Mouse (Mus musculus): ENCODE measurements around the gene Lypla2. TPM values are rescaled to one million over a fixed set of nuclear protein-coding genes. Genes with fewer than 3 reads are reported as not detected.
A peak's percentile ranks its signal among the peaks of the same experiment; 100 is the strongest.

Gene Lypla2
- polyA plus RNA-seq, 1 experiment from 2014 or later: 229 TPM

DNA sequence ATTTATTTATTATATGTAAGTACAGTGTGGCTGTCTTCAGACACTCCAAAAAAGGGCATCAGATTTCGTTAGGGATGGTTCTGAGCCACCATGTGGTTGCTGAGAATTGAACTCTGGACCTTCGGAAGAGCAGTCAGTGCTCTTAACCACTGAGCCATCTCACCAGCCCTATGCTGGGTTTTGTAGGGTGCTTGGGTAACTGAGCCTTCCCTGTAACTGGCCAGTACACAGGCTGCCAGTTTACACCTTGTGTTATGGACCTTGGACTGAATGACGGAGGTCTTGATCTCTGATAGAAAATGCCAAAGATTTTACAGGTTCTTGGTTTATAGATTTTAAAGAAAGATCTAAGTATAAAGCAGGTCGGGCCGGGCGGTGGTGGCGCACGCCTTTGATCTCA, 42.2 kb downstream of the Lypla2 start:
- H3K36me3 ChIP-seq (ENCODE audit: control insufficient read depth, insufficient read depth, low read length): peaks cover 22% of the 10 kb centered on the region
- WGBS: 97% methylated on average over 8 of the region's 8 CpGs
- H3K4me3 ChIP-seq (ENCODE audit: low read length): no peak overlapping the region
- no peaks in the 10 kb centered on the region for H3K27me3 ChIP-seq (replicated peaks; ENCODE audit: control insufficient read depth, insufficient read depth, low read length)
- H3K9me3 ChIP-seq (ENCODE audit: control insufficient read depth, low read length): no peaks in the 10 kb centered on the region
- H3K9ac ChIP-seq (ENCODE audit: low read depth, low read length): no peak overlapping the region
- no peaks in the 10 kb centered on the region for H3K4me1 ChIP-seq (ENCODE audit: control insufficient read depth, insufficient read depth, low read depth, low read length)
- no peak overlapping the region for H3K4me2 ChIP-seq (ENCODE audit: low read length)
- ATAC-seq: no peak
- H3K27ac ChIP-seq (ENCODE audit: low read depth, low read length): no peak overlapping the region

DNA sequence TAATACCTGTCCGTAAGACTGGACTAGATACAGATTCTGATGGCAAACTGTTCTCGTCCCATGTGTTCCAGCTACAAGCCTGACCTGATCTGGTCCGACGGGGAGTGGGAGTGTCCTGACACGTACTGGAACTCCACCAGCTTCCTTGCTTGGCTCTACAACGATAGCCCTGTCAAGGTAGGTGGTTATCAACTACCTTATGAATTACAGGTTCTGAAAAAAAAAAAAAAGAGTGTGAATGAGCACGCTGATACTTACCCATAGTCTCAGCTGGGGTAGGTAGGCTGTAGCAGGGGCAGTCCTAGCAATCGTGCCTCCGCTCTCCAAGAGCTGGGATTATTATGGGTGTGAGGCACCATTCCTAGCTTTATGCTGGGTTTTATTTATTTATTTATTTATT, 42.6 kb downstream of the Lypla2 start:
- Histone ChIP-seq H3K9me3 (ENCODE audit: control insufficient read depth, low read length) (no peaks in the 10 kb centered on the region), H3K4me3 (ENCODE audit: low read length) (no peak overlapping the region), H3K4me2 (ENCODE audit: low read length) (no peak overlapping the region), H3K27ac (ENCODE audit: low read depth, low read length) (no peak overlapping the region), H3K36me3 (ENCODE audit: control insufficient read depth, insufficient read depth, low read length) (peaks cover 22% of the 10 kb centered on the region), H3K9ac (ENCODE audit: low read depth, low read length) (no peak overlapping the region), H3K4me1 (ENCODE audit: control insufficient read depth, insufficient read depth, low read depth, low read length) (no peaks in the 10 kb centered on the region), H3K27me3 (replicated peaks; ENCODE audit: control insufficient read depth, insufficient read depth, low read length) (no peaks in the 10 kb centered on the region)
- ATAC-seq: no peak
- 93% methylated on average over 9 of the region's 9 CpGs for WGBS

- Histone ChIP-seq H3K4me2 (ENCODE audit: low read length) (no peak overlapping the region), H3K9me3 (ENCODE audit: control insufficient read depth, low read length) (no peaks in the 10 kb centered on the region), H3K36me3 (ENCODE audit: control insufficient read depth, insufficient read depth, low read length) (peaks cover 20% of the 10 kb centered on the region), H3K27me3 (replicated peaks; ENCODE audit: control insufficient read depth, insufficient read depth, low read length) (no peaks in the 10 kb centered on the region), H3K4me1 (ENCODE audit: control insufficient read depth, insufficient read depth, low read depth, low read length) (no peaks in the 10 kb centered on the region), H3K4me3 (ENCODE audit: low read length) (no peak overlapping the region), H3K27ac (ENCODE audit: low read depth, low read length) (no peak overlapping the region), H3K9ac (ENCODE audit: low read depth, low read length) (no peak overlapping the region)
- no peak for ATAC-seq
- WGBS: 93% methylated on average over 5 of the region's 5 CpGs
These were observed 43.0 kb downstream of the Lypla2 start for GRCm38 (mm10) chr4:135929405-135929804.

DNA sequence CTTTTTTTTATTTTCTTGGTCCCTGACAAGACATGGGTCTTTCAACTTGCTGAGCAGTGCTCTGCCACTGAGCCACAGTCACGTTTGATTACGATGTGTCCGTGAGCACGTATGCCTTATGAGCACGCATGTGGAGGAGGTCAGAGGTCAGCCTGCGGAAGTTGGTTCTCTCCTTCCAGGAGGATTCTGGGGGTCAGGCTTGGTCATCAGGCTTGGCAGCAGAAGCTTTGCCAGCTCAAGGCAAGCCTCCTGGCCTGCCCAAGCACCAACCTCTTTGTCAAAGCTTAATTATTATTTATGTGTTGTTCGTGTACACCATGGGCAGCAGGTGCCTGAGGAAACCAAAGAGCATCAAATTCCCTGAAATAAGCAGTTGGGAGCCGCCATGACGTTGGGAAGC, 44.0 kb downstream of the Lypla2 start:
- Histone ChIP-seq H3K4me3 (ENCODE audit: low read length) (no peak overlapping the region), H3K9me3 (ENCODE audit: control insufficient read depth, low read length) (no peaks in the 10 kb centered on the region), H3K27me3 (replicated peaks; ENCODE audit: control insufficient read depth, insufficient read depth, low read length) (no peaks in the 10 kb centered on the region), H3K4me2 (ENCODE audit: low read length) (no peak overlapping the region), H3K4me1 (ENCODE audit: control insufficient read depth, insufficient read depth, low read depth, low read length) (no peaks in the 10 kb centered on the region), H3K9ac (ENCODE audit: low read depth, low read length) (no peak overlapping the region), H3K36me3 (ENCODE audit: control insufficient read depth, insufficient read depth, low read length) (peaks cover 16% of the 10 kb centered on the region), H3K27ac (ENCODE audit: low read depth, low read length) (no peak overlapping the region)
- WGBS: 81% methylated on average over 9 of the region's 9 CpGs
- no peak for ATAC-seq

DNA sequence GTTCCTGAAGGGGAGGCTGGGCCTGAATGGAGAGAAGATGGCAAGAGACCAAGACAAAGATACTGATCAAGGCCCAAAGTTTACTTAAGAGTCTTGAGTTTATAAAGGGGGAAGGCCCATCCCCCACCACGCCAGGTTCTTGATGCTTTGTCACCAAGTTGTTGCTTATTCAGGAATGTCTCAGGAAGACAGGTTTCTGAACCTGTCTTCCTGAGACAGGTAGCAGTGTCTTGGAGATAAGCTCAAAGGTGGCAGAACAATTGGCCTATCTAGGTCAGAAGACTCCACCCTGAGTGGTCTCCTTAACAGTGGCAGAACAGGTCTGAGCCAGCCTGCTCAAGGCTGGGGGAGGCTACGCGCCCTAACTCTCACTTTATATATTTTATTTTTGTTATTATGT, 45.6 kb downstream of the Lypla2 start:
- Histone ChIP-seq H3K9me3 (ENCODE audit: control insufficient read depth, low read length) (no peaks in the 10 kb centered on the region), H3K4me1 (ENCODE audit: control insufficient read depth, insufficient read depth, low read depth, low read length) (peaks cover 2% of the 10 kb centered on the region), H3K9ac (ENCODE audit: low read depth, low read length) (no peak overlapping the region), H3K4me2 (ENCODE audit: low read length) (no peak overlapping the region), H3K4me3 (ENCODE audit: low read length) (no peak overlapping the region), H3K27ac (ENCODE audit: low read depth, low read length) (no peak overlapping the region), H3K27me3 (replicated peaks; ENCODE audit: control insufficient read depth, insufficient read depth, low read length) (no peaks in the 10 kb centered on the region), H3K36me3 (ENCODE audit: control insufficient read depth, insufficient read depth, low read length) (peaks cover 8% of the 10 kb centered on the region; the same call in 1 of the 2 replicates)
- 99% methylated on average over 3 of the region's 3 CpGs for WGBS
- ATAC-seq: no peak

- no peaks in the 10 kb centered on the region for H3K27me3 ChIP-seq (replicated peaks; ENCODE audit: control insufficient read depth, insufficient read depth, low read length)
- no peak overlapping the region for H3K27ac ChIP-seq (ENCODE audit: low read depth, low read length)
- H3K4me3 ChIP-seq (ENCODE audit: low read length): no peak overlapping the region
- H3K4me2 ChIP-seq (ENCODE audit: low read length): no peak overlapping the region
- no peak for ATAC-seq
- WGBS: 90% methylated on average over 10 of the region's 10 CpGs
- H3K36me3 ChIP-seq (ENCODE audit: control insufficient read depth, insufficient read depth, low read length): peaks cover 8% of the 10 kb centered on the region; the same call in 1 of the 2 replicates
- no peaks in the 10 kb centered on the region for H3K9me3 ChIP-seq (ENCODE audit: control insufficient read depth, low read length)
- peaks cover 7% of the 10 kb centered on the region for H3K4me1 ChIP-seq (ENCODE audit: control insufficient read depth, insufficient read depth, low read depth, low read length)
- H3K9ac ChIP-seq (ENCODE audit: low read depth, low read length): no peak overlapping the region
These were observed 46.1 kb downstream of the Lypla2 start for GRCm38 (mm10) chr4:135926195-135926808.

- Histone ChIP-seq H3K4me3 (ENCODE audit: low read length) (no peak overlapping the region), H3K4me1 (ENCODE audit: control insufficient read depth, insufficient read depth, low read depth, low read length) (peaks cover 7% of the 10 kb centered on the region), H3K9ac (ENCODE audit: low read depth, low read length) (no peak overlapping the region), H3K9me3 (ENCODE audit: control insufficient read depth, low read length) (no peaks in the 10 kb centered on the region), H3K4me2 (ENCODE audit: low read length) (no peak overlapping the region), H3K27me3 (replicated peaks; ENCODE audit: control insufficient read depth, insufficient read depth, low read length) (no peaks in the 10 kb centered on the region), H3K27ac (ENCODE audit: low read depth, low read length) (no peak overlapping the region), H3K36me3 (ENCODE audit: control insufficient read depth, insufficient read depth, low read length) (peaks cover 8% of the 10 kb centered on the region; the same call in 1 of the 2 replicates)
- no peak for ATAC-seq
- WGBS: 76% methylated on average over 5 of the region's 5 CpGs
These were observed 47.1 kb downstream of the Lypla2 start for GRCm38 (mm10) chr4:135925341-135925740.

DNA sequence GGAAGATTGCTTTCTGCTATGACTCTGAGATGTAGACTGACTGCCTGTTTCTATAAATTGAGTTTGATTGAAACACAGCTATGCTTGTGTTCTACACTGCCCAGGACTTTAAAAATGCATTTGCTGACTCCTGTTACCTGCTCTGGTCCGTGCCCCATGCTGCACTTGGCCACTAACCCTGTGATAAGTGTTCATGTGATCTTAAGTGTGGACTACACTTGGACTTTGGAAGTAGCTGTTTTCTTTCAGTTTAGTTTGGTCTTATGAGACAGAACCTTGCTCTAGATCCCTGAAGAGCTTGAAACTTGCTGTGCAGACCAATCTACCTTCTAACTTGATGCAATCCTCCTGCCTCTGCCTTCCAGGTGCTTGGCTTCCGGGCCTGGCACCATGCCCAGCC, 48.0 kb downstream of the Lypla2 start:
- Histone ChIP-seq H3K4me3 (ENCODE audit: low read length) (no peak overlapping the region), H3K4me1 (ENCODE audit: control insufficient read depth, insufficient read depth, low read depth, low read length) (peaks cover 7% of the 10 kb centered on the region), H3K4me2 (ENCODE audit: low read length) (no peak overlapping the region), H3K9ac (ENCODE audit: low read depth, low read length) (no peak overlapping the region), H3K36me3 (ENCODE audit: control insufficient read depth, insufficient read depth, low read length) (peaks cover 8% of the 10 kb centered on the region; the same call in 1 of the 2 replicates), H3K9me3 (ENCODE audit: control insufficient read depth, low read length) (no peaks in the 10 kb centered on the region), H3K27me3 (replicated peaks; ENCODE audit: control insufficient read depth, insufficient read depth, low read length) (no peaks in the 10 kb centered on the region), H3K27ac (ENCODE audit: low read depth, low read length) (no peak overlapping the region)
- 85% methylated on average over 2 of the region's 2 CpGs for WGBS
- no peak for ATAC-seq

- Histone ChIP-seq H3K27me3 (replicated peaks; ENCODE audit: control insufficient read depth, insufficient read depth, low read length) (no peaks in the 10 kb centered on the region), H3K4me1 (ENCODE audit: control insufficient read depth, insufficient read depth, low read depth, low read length) (peaks cover 7% of the 10 kb centered on the region), H3K36me3 (ENCODE audit: control insufficient read depth, insufficient read depth, low read length) (peaks cover 8% of the 10 kb centered on the region; the same call in 1 of the 2 replicates), H3K4me3 (ENCODE audit: low read length) (no peak overlapping the region), H3K4me2 (ENCODE audit: low read length) (peak overlapping the region; percentile 83), H3K27ac (ENCODE audit: low read depth, low read length) (no peak overlapping the region), H3K9me3 (ENCODE audit: control insufficient read depth, low read length) (no peaks in the 10 kb centered on the region), H3K9ac (ENCODE audit: low read depth, low read length) (no peak overlapping the region)
- ATAC-seq: no peak
- WGBS: 95% methylated on average over 1 of the region's 1 CpGs
These were observed 50.2 kb downstream of the Lypla2 start for GRCm38 (mm10) chr4:135922190-135922589.
